Mouse (Mus musculus): ENCODE measurements around the gene Higd1b. TPM values are rescaled to one million over a fixed set of nuclear protein-coding genes. Genes with fewer than 3 reads are reported as not detected.

Higd1b gene
- polyA plus RNA-seq, 1 experiment from 2014 or later, result not detected

DNA sequence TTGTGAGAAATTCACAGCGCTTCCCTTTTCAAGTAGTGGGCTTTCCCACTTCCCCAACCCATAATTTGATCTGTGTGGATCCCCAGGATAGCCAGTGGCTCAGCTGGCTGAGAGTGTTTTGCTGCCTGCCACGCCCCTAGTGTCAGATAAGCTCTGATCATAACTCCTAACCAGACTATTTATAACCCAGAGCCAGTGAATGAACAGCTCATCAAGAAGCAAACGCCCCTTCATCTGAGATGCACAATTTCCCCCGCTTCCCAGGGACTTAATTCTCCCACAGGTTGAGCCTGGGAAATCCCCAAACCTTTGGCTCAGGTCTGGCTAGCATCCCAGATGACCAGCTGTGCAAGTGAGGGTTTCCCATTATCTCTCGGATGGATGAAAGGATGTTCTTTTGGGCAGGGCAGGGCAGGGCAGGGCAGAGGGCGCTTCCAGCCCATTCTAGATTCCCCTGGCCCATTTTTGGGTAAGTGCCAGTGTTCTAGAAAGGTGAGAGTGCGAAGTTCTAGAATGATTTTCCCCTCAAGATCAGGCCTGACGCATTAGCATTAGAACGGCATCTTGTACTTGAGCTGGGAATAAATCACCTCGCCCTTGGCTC lies 49.1 kb downstream of the Higd1b start, which contains the start of gene Fam187a:
TSS of gene Fam187a (plus strand) at position 554 of the 604 bp plus-strand sequence.
- no peaks in the 10 kb centered on the region for H3K36me3 ChIP-seq (ENCODE audit: control insufficient read depth, insufficient read depth, low read length)
- no peaks in the 10 kb centered on the region for H3K27me3 ChIP-seq (ENCODE audit: control insufficient read depth, insufficient read depth, low read length)
- H3K4me1 ChIP-seq (ENCODE audit: control insufficient read depth, insufficient read depth, low read length), result peaks cover 8% of the 10 kb centered on the region
- WGBS, result 57% methylated on average over 10 of the region's 10 CpGs
- H3K9ac ChIP-seq (replicated peaks; ENCODE audit: low read depth, low read length), result no peak within 1 kb of the TSS
- no peak for ATAC-seq (ENCODE audit: insufficient number of reproducible peaks, insufficient read depth, low FRiP score, low read depth)
- no peak within 1 kb of the TSS for H3K27ac ChIP-seq (ENCODE audit: low read length)
- no peak within 1 kb of the TSS for H3K4me2 ChIP-seq (replicated peaks; ENCODE audit: low read depth, low read length)
- H3K9me3 ChIP-seq (ENCODE audit: control insufficient read depth, low read depth, low read length), result no peaks in the 10 kb centered on the region
- H3K4me3 ChIP-seq (ENCODE audit: low read depth, low read length), result no peak within 1 kb of the TSS

DNA sequence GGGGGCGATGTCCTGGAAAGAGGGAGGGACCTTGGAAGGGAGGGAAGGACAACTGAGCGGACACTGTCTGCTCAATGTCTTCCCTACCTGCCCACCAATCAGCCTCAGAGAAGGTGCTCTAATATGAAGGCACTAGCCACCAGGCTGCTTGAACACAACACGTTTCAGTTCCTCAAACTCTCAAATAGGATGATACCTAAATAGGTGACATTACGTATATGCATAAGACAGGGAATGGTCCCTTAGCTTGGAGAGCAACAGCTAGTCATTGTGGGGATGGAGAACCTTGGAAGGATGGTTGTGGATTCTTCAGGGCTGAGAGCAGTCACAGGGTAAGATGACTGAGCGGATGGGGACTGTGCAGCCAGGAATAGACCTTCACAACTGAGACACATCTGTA lies 51.8 kb downstream of the Higd1b start:
- H3K36me3 ChIP-seq (ENCODE audit: control insufficient read depth, insufficient read depth, low read length), result no peaks in the 10 kb centered on the region
- H3K4me3 ChIP-seq (ENCODE audit: low read depth, low read length), result no peak overlapping the region
- H3K27me3 ChIP-seq (ENCODE audit: control insufficient read depth, insufficient read depth, low read length), result no peaks in the 10 kb centered on the region
- H3K4me2 ChIP-seq (replicated peaks; ENCODE audit: low read depth, low read length), result no peak overlapping the region
- H3K9ac ChIP-seq (replicated peaks; ENCODE audit: low read depth, low read length), result no peak overlapping the region
- 85% methylated on average over 5 of the region's 5 CpGs for WGBS
- no peaks in the 10 kb centered on the region for H3K9me3 ChIP-seq (ENCODE audit: control insufficient read depth, low read depth, low read length)
- no peaks in the 10 kb centered on the region for H3K4me1 ChIP-seq (ENCODE audit: control insufficient read depth, insufficient read depth, low read length)
- no peak for ATAC-seq (ENCODE audit: insufficient number of reproducible peaks, insufficient read depth, low FRiP score, low read depth)
- H3K27ac ChIP-seq (ENCODE audit: low read length), result no peak overlapping the region

Other genes starting within 250 kb of the Higd1b start
- 30.5 and 30.6 TPM in 2 replicates for gene Fzd2, start 231.5 kb upstream of the Higd1b start, polyA plus RNA-seq (2014; fragmentation: Nextera tagmentation; extraction: Ambion mirVana)
- 0.80 and 1.2 TPM in 2 replicates for gene Meioc, start 172.1 kb upstream of the Higd1b start, polyA plus RNA-seq (2014; fragmentation: Nextera tagmentation; extraction: Ambion mirVana)
- 39.5 and 47.1 TPM in 2 replicates for gene Ccdc43, start 138.1 kb upstream of the Higd1b start, polyA plus RNA-seq (2014; fragmentation: Nextera tagmentation; extraction: Ambion mirVana)
- gene Adam11, start 74.4 kb upstream of the Higd1b start, polyA plus RNA-seq (2014; fragmentation: Nextera tagmentation; extraction: Ambion mirVana), result 5.5 and 6.8 TPM in 2 replicates
- 57.0 and 64.8 TPM in 2 replicates for gene Gjc1, start 16.1 kb upstream of the Higd1b start, polyA plus RNA-seq (2014; fragmentation: Nextera tagmentation; extraction: Ambion mirVana)
- 148 and 168 TPM in 2 replicates for gene Eftud2, start 45.1 kb downstream of the Higd1b start, polyA plus RNA-seq (2014; fragmentation: Nextera tagmentation; extraction: Ambion mirVana)
- gene Ccdc103, start 45.4 kb downstream of the Higd1b start, polyA plus RNA-seq (2014; fragmentation: Nextera tagmentation; extraction: Ambion mirVana), result 1.3 and 1.7 TPM in 2 replicates
- gene Fam187a, start 49.3 kb downstream of the Higd1b start, polyA plus RNA-seq (2014; fragmentation: Nextera tagmentation; extraction: Ambion mirVana), result not detected in 2 replicates
- 0.34 and 0.62 TPM in 2 replicates for gene Gfap, start 65.1 kb downstream of the Higd1b start, polyA plus RNA-seq (2014; fragmentation: Nextera tagmentation; extraction: Ambion mirVana)
- 7.9 and 10.0 TPM in 2 replicates for gene Kif18b, start 89.3 kb downstream of the Higd1b start, polyA plus RNA-seq (2014; fragmentation: Nextera tagmentation; extraction: Ambion mirVana)
- 9.4 and 11.1 TPM in 2 replicates for gene C1ql1, start 110.8 kb downstream of the Higd1b start, polyA plus RNA-seq (2014; fragmentation: Nextera tagmentation; extraction: Ambion mirVana)
- 55.1 and 62.4 TPM in 2 replicates for gene Nmt1, start 192.3 kb downstream of the Higd1b start, polyA plus RNA-seq (2014; fragmentation: Nextera tagmentation; extraction: Ambion mirVana)
- 185 and 198 TPM in 2 replicates for gene Dcakd, start 192.5 kb downstream of the Higd1b start, polyA plus RNA-seq (2014; fragmentation: Nextera tagmentation; extraction: Ambion mirVana)